Mouse (Mus musculus) limb, embryonic 11.5 days (tissue): ENCODE measurements around the gene Pgs1. TPM values are rescaled to one million over a fixed set of nuclear protein-coding genes. Genes with fewer than 3 reads are reported as not detected.

Experiments used
- ATAC-seq: fragments of 200-750 bp; cut with Nextera tagmentation; 2 replicates; pipeline ENCODE4 v1.8.0; 2017; ENCODE audit warnings: low read depth; ENCODE audit not compliant: insufficient number of reproducible peaks, low FRiP score, low TSS enrichment
- DNase-seq: peaks from one replicate; pipeline ENCODE4 v3.0.0-alpha.2; 2015; ENCODE audit warnings: low spot score
- H3K27ac ChIP-seq: fragments of 300-500 bp; sonication (generic); replicated peaks from 2 replicates; pipeline ENCODE4 v1.5.1; 2014; ENCODE audit warnings: low read depth, mild to moderate bottlenecking, low read length
- H3K27me3 ChIP-seq: fragments of 300-500 bp; sonication (generic); 2 replicates; pipeline ENCODE4 v1.6.1; 2014; ENCODE audit warnings: mild to moderate bottlenecking, low read length, mixed read lengths; ENCODE audit not compliant: control insufficient read depth, insufficient read depth
- H3K36me3 ChIP-seq: fragments of 300-500 bp; sonication (generic); 2 replicates; pipeline ENCODE4 v1.6.1; 2014; ENCODE audit warnings: mild to moderate bottlenecking, low read length, moderate library complexity, mixed read lengths; ENCODE audit not compliant: control insufficient read depth, insufficient read depth
- H3K4me1 ChIP-seq: fragments of 300-500 bp; sonication (generic); 2 replicates; pipeline ENCODE4 v1.6.1; 2014; ENCODE audit warnings: low read length, mixed read lengths; ENCODE audit not compliant: control insufficient read depth, insufficient read depth
- H3K4me2 ChIP-seq: fragments of 300-500 bp; sonication (generic); 2 replicates; pipeline ENCODE4 v1.6.1; 2014; ENCODE audit warnings: low read depth, mild to moderate bottlenecking, moderate library complexity; ENCODE audit not compliant: severe bottlenecking
- H3K4me3 ChIP-seq: fragments of 300-500 bp; sonication (generic); 2 replicates; pipeline ENCODE4 v1.5.1; 2014; ENCODE audit warnings: low read depth, low read length
- H3K9ac ChIP-seq: fragments of 300-500 bp; sonication (generic); 2 replicates; pipeline ENCODE4 v1.6.1; 2014; ENCODE audit warnings: mild to moderate bottlenecking, low read length
- H3K9me3 ChIP-seq: fragments of 300-500 bp; sonication (generic); 2 replicates; pipeline ENCODE4 v1.6.1; 2016; ENCODE audit warnings: low read length; ENCODE audit not compliant: control insufficient read depth
- WGBS: fragments of 180-500 bp; shearing (Covaris S2); extraction: QIAGEN DNeasy Blood & Tissue Kit; methylation state at CpG from one replicate; pipeline ENCODE4 v1.1.7; 2014; 5-methylcytosine and 5-hydroxymethylcytosine counted together
- polyA plus RNA-seq: library from polyadenylated mRNA; unstranded; fragments of >200 nt; fragmentation: Nextera tagmentation; extraction: Ambion mirVana; gene quantifications from 2 replicates; pipeline ENCODE4 v1.2.1, GENCODE M21; 2014

Pgs1 gene
- 38.4 and 39.3 TPM in 2 replicates for polyA plus RNA-seq

GRCm38 (mm10) chr11:117986126-117987031 lies at the start of gene Pgs1:
TSS of gene Pgs1 (plus strand) at chr11:117986292.
- Histone ChIP-seq H3K27me3 (no peaks in the 10 kb centered on the region), H3K4me2 (peak within 1 kb of the TSS; percentile 82), H3K9me3 (no peaks in the 10 kb centered on the region), H3K9ac (peak within 1 kb of the TSS; percentile 91), H3K36me3 (no peaks in the 10 kb centered on the region), H3K4me1 (peaks cover 12% of the 10 kb centered on the region), H3K4me3 (peak within 1 kb of the TSS; percentile 100), H3K27ac (no peak within 1 kb of the TSS; the same call in 1 of the 2 replicates)
- ATAC-seq (peak; percentile 70), DNase-seq (peak; percentile 94)
- 6% methylated on average over 51 of the region's 51 CpGs for WGBS

GRCm38 (mm10) chr11:117939004-117939730 lies 46.9 kb upstream of the Pgs1 start:
- no peak overlapping the region for H3K9ac ChIP-seq
- H3K4me1 ChIP-seq: peaks cover 34% of the 10 kb centered on the region
- no peaks in the 10 kb centered on the region for H3K9me3 ChIP-seq
- no peaks in the 10 kb centered on the region for H3K27me3 ChIP-seq
- no peak overlapping the region; the same call in 1 of the 2 replicates for H3K4me2 ChIP-seq
- H3K27ac ChIP-seq: no peak overlapping the region
- no peak overlapping the region for H3K4me3 ChIP-seq
- WGBS: 52% methylated on average over 4 of the region's 4 CpGs
- DNase-seq: no peak
- H3K36me3 ChIP-seq: no peaks in the 10 kb centered on the region
- ATAC-seq: no peak

- ATAC-seq (peak; percentile 48; the same call in 1 of the 2 replicates), DNase-seq (peak; percentile 64)
- no peaks in the 10 kb centered on the region for H3K9me3 ChIP-seq
- H3K27ac ChIP-seq: 0 out of 2 replicates have a peak overlapping the region, but pooled peaks have one; percentile 36
- H3K36me3 ChIP-seq: no peaks in the 10 kb centered on the region
- H3K4me1 ChIP-seq: peaks cover 28% of the 10 kb centered on the region
- no peak overlapping the region for H3K4me3 ChIP-seq
- H3K4me2 ChIP-seq: no peak overlapping the region; the same call in 1 of the 2 replicates
- H3K9ac ChIP-seq: peak overlapping the region; percentile 27; the same call in 1 of the 2 replicates
- 3% methylated on average over 7 of the region's 7 CpGs for WGBS
- H3K27me3 ChIP-seq: no peaks in the 10 kb centered on the region
Observed at GRCm38 (mm10) chr11:117939741-117940285, 46.3 kb upstream of the Pgs1 start.

GRCm38 (mm10) chr11:117940881-117941280 lies 45.2 kb upstream of the Pgs1 start:
- Histone ChIP-seq H3K4me2 (no peak overlapping the region), H3K4me1 (peaks cover 19% of the 10 kb centered on the region), H3K4me3 (no peak overlapping the region), H3K36me3 (no peaks in the 10 kb centered on the region), H3K9me3 (no peaks in the 10 kb centered on the region), H3K27ac (no peak overlapping the region), H3K27me3 (no peaks in the 10 kb centered on the region), H3K9ac (no peak overlapping the region)
- no peak for ATAC-seq
- DNase-seq: no peak
- 96% methylated on average over 6 of the region's 6 CpGs for WGBS

GRCm38 (mm10) chr11:117941325-117941834 lies 44.7 kb upstream of the Pgs1 start:
- Histone ChIP-seq H3K36me3 (no peaks in the 10 kb centered on the region), H3K4me1 (peaks cover 14% of the 10 kb centered on the region), H3K9me3 (no peaks in the 10 kb centered on the region), H3K4me2 (no peak overlapping the region), H3K9ac (no peak overlapping the region), H3K4me3 (no peak overlapping the region), H3K27ac (no peak overlapping the region), H3K27me3 (no peaks in the 10 kb centered on the region)
- 86% methylated on average over 8 of the region's 8 CpGs for WGBS
- ATAC-seq (no peak), DNase-seq (no peak)

GRCm38 (mm10) chr11:117941848-117942247 lies 44.2 kb upstream of the Pgs1 start:
- peaks cover 11% of the 10 kb centered on the region for H3K4me1 ChIP-seq
- H3K27ac ChIP-seq: no peak overlapping the region
- no peaks in the 10 kb centered on the region for H3K27me3 ChIP-seq
- H3K9ac ChIP-seq: no peak overlapping the region
- ATAC-seq (no peak), DNase-seq (no peak)
- no peaks in the 10 kb centered on the region for H3K9me3 ChIP-seq
- no peak overlapping the region for H3K4me3 ChIP-seq
- H3K36me3 ChIP-seq: no peaks in the 10 kb centered on the region
- H3K4me2 ChIP-seq: no peak overlapping the region
- 29% methylated on average over 4 of the region's 4 CpGs for WGBS

GRCm38 (mm10) chr11:117946195-117946979 lies 39.7 kb upstream of the Pgs1 start:
- no peaks in the 10 kb centered on the region; the same call in 1 of the 2 replicates for H3K27me3 ChIP-seq
- no peak for DNase-seq
- peaks cover 7% of the 10 kb centered on the region for H3K4me1 ChIP-seq
- no peak overlapping the region for H3K4me2 ChIP-seq
- 75% methylated on average over 11 of the region's 11 CpGs for WGBS
- no peaks in the 10 kb centered on the region for H3K36me3 ChIP-seq
- no peak overlapping the region for H3K27ac ChIP-seq
- no peak overlapping the region for H3K9ac ChIP-seq
- no peak for ATAC-seq
- H3K4me3 ChIP-seq: no peak overlapping the region
- no peaks in the 10 kb centered on the region for H3K9me3 ChIP-seq
